Mouse (Mus musculus) cortical plate, adult 2 months (tissue): ENCODE data around the gene Pdcd1lg2.

Experiments used
- CTCF ChIP-seq: fragments of 200-500 bp; IDR thresholded peaks from 2 replicates; pipeline ENCODE4 v1.5.1; 2011; ENCODE audit warnings: mild to moderate bottlenecking, control low read depth, low read length; ENCODE audit not compliant: insufficient read depth; ENCODE audit errors: extremely low read depth
- POLR2A ChIP-seq: fragments of 200-500 bp; IDR thresholded peaks from 2 replicates; pipeline ENCODE4 v1.6.1; 2011; ENCODE audit warnings: mild to moderate bottlenecking, low read length, control low read depth; ENCODE audit not compliant: insufficient read depth; ENCODE audit errors: extremely low read depth

- no peak for TF ChIP-seq POLR2A
- TF ChIP-seq CTCF, result no peak
Observed at GRCm38 (mm10) chr19:29402621-29403020, 8.1 kb upstream of the Pdcd1lg2 start.
